22 mouse cellular contexts compared by ENCODE assay signal in genomic region chr2:101868683-101869082, GRCm38 (mm10). TPM values are rescaled to one million over a fixed set of nuclear protein-coding genes. Genes with fewer than 3 reads are reported as not detected.
DNase-seq lines count a peak whose midpoint lies in the region; ATAC-seq and TF ChIP-seq lines count a peak whose summit lies in the region.
"Had no signal": no experiment of that assay in that cellular context is flagged by ENCODE, and none has a peak within 500 bp of the region (broad histone marks: within the 10 kb centered on the region; RNA-seq: fewer than 3 reads in every experiment).

No protein-coding gene starts in this region.

- no peak overlapping the region for H3K27ac ChIP-seq in lung, postnatal 0 days (ENCODE audit: low read length)
- no peak overlapping the region for H3K27ac ChIP-seq in midbrain, embryonic 13.5 days
- no peak overlapping the region for H3K27ac ChIP-seq in forebrain, embryonic 13.5 days
- H3K27ac ChIP-seq: hindbrain, embryonic 12.5 days; limb, embryonic 15.5 days; lung, embryonic 15.5 days; neural tube, embryonic 13.5 days had no signal

- H3K4me1 ChIP-seq in lung, postnatal 0 days (ENCODE audit: insufficient read depth, low read depth, low read length) = no peaks in the 10 kb centered on the region
- H3K4me1 ChIP-seq in megakaryocyte, embryonic 14.5 days = peaks cover 28% of the 10 kb centered on the region
- no peaks in the 10 kb centered on the region for H3K4me1 ChIP-seq in midbrain, embryonic 13.5 days (replicated peaks)
- H3K4me1 ChIP-seq in forebrain, embryonic 13.5 days = no peaks in the 10 kb centered on the region
- H3K4me1 ChIP-seq: heart, embryonic 12.5 days; hindbrain, embryonic 12.5 days; neural tube, embryonic 13.5 days had no signal

- DNase-seq in adrenal gland, postnatal 14 days = peak; percentile 32
- no peak for DNase-seq in adrenal gland, adult 18-20 months (ENCODE audit: low spot score in 2 of 2)
- peak; percentile 49 for DNase-seq in NIH3T3 (ENCODE audit: low read depth)
- peak; percentile 69 for DNase-seq in lung, postnatal 0 days (ENCODE audit: low spot score)
- no peak for DNase-seq in thymus, postnatal 10 days (ENCODE audit: low spot score in 2 of 2)
- DNase-seq: adrenal gland, postnatal 25 days; B cell, adult 2 months; cerebellum, adult 11-12 months; cerebellum, postnatal 36 days; gastrocnemius, postnatal 25 days; heart, postnatal 14 days; kidney, adult 8-10 months; kidney, postnatal 36 days had no signal

- peak; percentile 73 for ATAC-seq in lung, postnatal 0 days
- no peak for ATAC-seq in midbrain, embryonic 13.5 days
- no peak for ATAC-seq in forebrain, embryonic 13.5 days

- no peak overlapping the region for H3K4me3 ChIP-seq in lung, postnatal 0 days (ENCODE audit: low read depth, low read length)
- H3K4me3 ChIP-seq in megakaryocyte, embryonic 14.5 days (replicated peaks) = peak overlapping the region; percentile 31
- no peak overlapping the region for H3K4me3 ChIP-seq in midbrain, embryonic 13.5 days (replicated peaks)
- H3K4me3 ChIP-seq in forebrain, embryonic 13.5 days = no peak overlapping the region
- H3K4me3 ChIP-seq: heart, embryonic 12.5 days; hindbrain, embryonic 12.5 days; limb, embryonic 15.5 days; lung, embryonic 15.5 days; neural tube, embryonic 13.5 days had no signal

- no peak overlapping the region for H3K4me2 ChIP-seq in lung, postnatal 0 days (replicated peaks; ENCODE audit: low read depth, low read length)
- H3K4me2 ChIP-seq in midbrain, embryonic 13.5 days (replicated peaks) = no peak overlapping the region
- no peak overlapping the region for H3K4me2 ChIP-seq in forebrain, embryonic 13.5 days
- H3K4me2 ChIP-seq: heart, embryonic 12.5 days; hindbrain, embryonic 12.5 days; limb, embryonic 15.5 days; lung, embryonic 15.5 days; midbrain, embryonic 11.5 days; neural tube, embryonic 13.5 days had no signal

- H3K9ac ChIP-seq in lung, postnatal 0 days (replicated peaks; ENCODE audit: low read depth) = no peak overlapping the region
- H3K9ac ChIP-seq in midbrain, embryonic 13.5 days (replicated peaks) = no peak overlapping the region
- H3K9ac ChIP-seq in forebrain, embryonic 13.5 days = no peak overlapping the region
- H3K9ac ChIP-seq: heart, embryonic 12.5 days; hindbrain, embryonic 12.5 days; limb, embryonic 15.5 days; lung, embryonic 15.5 days; neural tube, embryonic 13.5 days had no signal

- TF ChIP-seq EP300 in lung, postnatal 0 days (IDR thresholded peaks at IDR 0.05) = peak; percentile 71

- 54% methylated on average over 4 of the region's 4 CpGs for WGBS in lung, postnatal 0 days
- 89% methylated on average over 4 of the region's 4 CpGs for WGBS in midbrain, embryonic 13.5 days
- WGBS in forebrain, embryonic 13.5 days = 91% methylated on average over 4 of the region's 4 CpGs

- no peaks in the 10 kb centered on the region for H3K9me3 ChIP-seq in lung, postnatal 0 days (ENCODE audit: low read length)
- no peaks in the 10 kb centered on the region for H3K9me3 ChIP-seq in megakaryocyte, embryonic 14.5 days
- no peaks in the 10 kb centered on the region for H3K9me3 ChIP-seq in midbrain, embryonic 13.5 days
- H3K9me3 ChIP-seq in forebrain, embryonic 13.5 days (replicated peaks) = no peaks in the 10 kb centered on the region
- H3K9me3 ChIP-seq: heart, embryonic 12.5 days; hindbrain, embryonic 12.5 days; limb, embryonic 15.5 days; lung, embryonic 15.5 days; neural tube, embryonic 13.5 days had no signal

- no peaks in the 10 kb centered on the region for H3K27me3 ChIP-seq in lung, postnatal 0 days (replicated peaks; ENCODE audit: insufficient read depth, low read length)
- peaks cover 31% of the 10 kb centered on the region for H3K27me3 ChIP-seq in megakaryocyte, embryonic 14.5 days (replicated peaks)
- H3K27me3 ChIP-seq in midbrain, embryonic 13.5 days = no peaks in the 10 kb centered on the region
- H3K27me3 ChIP-seq in forebrain, embryonic 13.5 days = 0 out of 2 replicates have a peak, but pooled peaks cover 3% of the 10 kb centered on the region
- H3K27me3 ChIP-seq: limb, embryonic 15.5 days; lung, embryonic 15.5 days; neural tube, embryonic 13.5 days had no signal

- no peaks in the 10 kb centered on the region for H3K36me3 ChIP-seq in lung, postnatal 0 days (ENCODE audit: insufficient read depth, low read length)
- H3K36me3 ChIP-seq in megakaryocyte, embryonic 14.5 days (replicated peaks; ENCODE audit: low read length) = no peaks in the 10 kb centered on the region
- H3K36me3 ChIP-seq in midbrain, embryonic 13.5 days = no peaks in the 10 kb centered on the region
- no peaks in the 10 kb centered on the region for H3K36me3 ChIP-seq in forebrain, embryonic 13.5 days (ENCODE audit: poor library complexity, severe bottlenecking)
- H3K36me3 ChIP-seq: heart, embryonic 12.5 days; hindbrain, embryonic 12.5 days; limb, embryonic 15.5 days; lung, embryonic 15.5 days; neural tube, embryonic 13.5 days had no signal

- no peak for TF ChIP-seq CTCF in lung, postnatal 0 days (IDR thresholded peaks at IDR 0.05)

RNA-seq across cellular contexts. Expression of gene Prr5l, which starts 14.1 kb away (rescaled TPM):
- total RNA-seq in adrenal gland, postnatal 14 days (2021) = 3.7 and 5.1 TPM in 2 replicates
- total RNA-seq in adrenal gland, adult 18-20 months (2021) = 1 to 10 TPM; 3.9 to 5.6 TPM
- polyA plus RNA-seq in lung, postnatal 0 days (2015; fragmentation: Nextera tagmentation; extraction: Ambion mirVana) = 40.5 and 52.5 TPM in 2 replicates
- polyA plus RNA-seq in megakaryocyte, embryonic 14.5 days (2012; ENCODE audit: insufficient read depth, low replicate concordance) = 44.1 and 158 TPM in 2 replicates
- polyA plus RNA-seq in midbrain, embryonic 13.5 days (2015; fragmentation: Nextera tagmentation; extraction: Ambion mirVana) = 7.7 and 9.3 TPM in 2 replicates
- 8.7 and 11.6 TPM in 2 replicates for polyA plus RNA-seq in forebrain, embryonic 13.5 days (2015; fragmentation: Nextera tagmentation; extraction: Ambion mirVana)

RNA-seq across cellular contexts. Expression of gene Commd9, which starts 17.4 kb away (rescaled TPM):
- 31.7 and 39.0 TPM in 2 replicates for total RNA-seq in adrenal gland, postnatal 14 days (2021)
- total RNA-seq in adrenal gland, adult 18-20 months (2021) = 10 to 100 TPM; 36.5 to 37.1 TPM
- polyA plus RNA-seq in lung, postnatal 0 days (2015; fragmentation: Nextera tagmentation; extraction: Ambion mirVana) = 44.8 and 50.0 TPM in 2 replicates
- polyA plus RNA-seq in megakaryocyte, embryonic 14.5 days (2012; ENCODE audit: insufficient read depth, low replicate concordance) = 49.6 and 63.0 TPM in 2 replicates
- polyA plus RNA-seq in midbrain, embryonic 13.5 days (2015; fragmentation: Nextera tagmentation; extraction: Ambion mirVana) = 103 and 106 TPM in 2 replicates
- 86.8 and 91.1 TPM in 2 replicates for polyA plus RNA-seq in forebrain, embryonic 13.5 days (2015; fragmentation: Nextera tagmentation; extraction: Ambion mirVana)

Comparison
In these comparisons a context has a peak if more than half of its experiments do, and no peak if none do; other contexts are left out.
1. DNase-seq: peak in adrenal gland, postnatal 14 days (single experiment), NIH3T3 (single experiment) and lung, postnatal 0 days (single experiment); none in adrenal gland, adult 18-20 months (0 of 2) and thymus, postnatal 10 days (0 of 2).